Mouse (Mus musculus): ENCODE data around the gene Prkd3.

- TF ChIP-seq NELFE (IDR thresholded peaks at IDR 0.05; ENCODE audit: low read depth, low read length) (peak; percentile 72), MAX (IDR thresholded peaks at IDR 0.05; ENCODE audit: low read length) (no peak), MXI1 (IDR thresholded peaks at IDR 0.05; ENCODE audit: low read depth, low read length) (peak; percentile 36; the same call in 1 of the 2 replicates), CTCF (IDR thresholded peaks at IDR 0.05 in 2 of 3, conservative IDR thresholded peaks at IDR 0.05 in 1 of 3; ENCODE audit: control insufficient read depth in 1 of 3, insufficient read depth in 1 of 3, low read depth in 2 of 3, low read length in 3 of 3, poor library complexity in 1 of 3, severe bottlenecking in 1 of 3) (no peak), POLR2A (IDR thresholded peaks at IDR 0.05; ENCODE audit: control insufficient read depth in 1 of 2, insufficient read depth in 1 of 2, low read depth in 1 of 2, low read length in 2 of 2, poor library complexity in 1 of 2) (peak in 1 of 2 experiments; percentile 82; a peak in 2 of 4 replicates), POLR2AphosphoS5 (IDR thresholded peaks at IDR 0.05; ENCODE audit: borderline replicate concordance, low read depth, low read length) (no peak), EP300 (IDR thresholded peaks at IDR 0.05; ENCODE audit: low read depth in 1 of 2, low read length in 2 of 2) (peak; percentile 17 to 57; a peak in 2 of 4 replicates), MYB (IDR thresholded peaks at IDR 0.05; ENCODE audit: low read depth, low read length) (no peak), SIN3A (IDR thresholded peaks at IDR 0.05; ENCODE audit: low read length) (peak; percentile 67; the same call in 1 of the 2 replicates), GATA1 (IDR thresholded peaks at IDR 0.05; ENCODE audit: low read depth, low read length) (no peak; the same call in 1 of the 2 replicates), USF2 (IDR thresholded peaks at IDR 0.05; ENCODE audit: borderline replicate concordance in 1 of 2, insufficient read depth in 1 of 2, low read depth in 1 of 2, low read length in 2 of 2) (no peak), ZKSCAN1 (IDR thresholded peaks at IDR 0.05; ENCODE audit: low read depth, low read length) (no peak), TCF12 (IDR thresholded peaks at IDR 0.05; ENCODE audit: low read depth, low read length) (no peak; the same call in 1 of the 2 replicates), CHD2 (IDR thresholded peaks at IDR 0.05; ENCODE audit: low read length) (peak; percentile 49; the same call in 1 of the 2 replicates)
Measured at GRCm38 (mm10) chr17:78912861-78913281, 107.7 kb downstream of the Prkd3 start.
